Mouse (Mus musculus) left cerebral cortex, adult 18-20 months (tissue): ENCODE results near the gene Insyn1. TPM values are rescaled to one million over a fixed set of nuclear protein-coding genes. Genes with fewer than 3 reads are reported as not detected.

Experiments used
- DNase-seq, 2 experiments: peaks; one replicate each; pipeline ENCODE4 v3.0.0; 2021 to 2022; ENCODE audit warnings: low spot score in 2 of 2, mixed read lengths in 1 of 2
- total RNA-seq, 2 experiments: library from RNA; stranded (reverse); gene quantifications; 2 replicates each; pipeline ENCODE4 v1.2.3; 2021

The Insyn1 gene
- total RNA-seq, 2 experiments from 2014 or later, result 225 to 235 TPM

DNA sequence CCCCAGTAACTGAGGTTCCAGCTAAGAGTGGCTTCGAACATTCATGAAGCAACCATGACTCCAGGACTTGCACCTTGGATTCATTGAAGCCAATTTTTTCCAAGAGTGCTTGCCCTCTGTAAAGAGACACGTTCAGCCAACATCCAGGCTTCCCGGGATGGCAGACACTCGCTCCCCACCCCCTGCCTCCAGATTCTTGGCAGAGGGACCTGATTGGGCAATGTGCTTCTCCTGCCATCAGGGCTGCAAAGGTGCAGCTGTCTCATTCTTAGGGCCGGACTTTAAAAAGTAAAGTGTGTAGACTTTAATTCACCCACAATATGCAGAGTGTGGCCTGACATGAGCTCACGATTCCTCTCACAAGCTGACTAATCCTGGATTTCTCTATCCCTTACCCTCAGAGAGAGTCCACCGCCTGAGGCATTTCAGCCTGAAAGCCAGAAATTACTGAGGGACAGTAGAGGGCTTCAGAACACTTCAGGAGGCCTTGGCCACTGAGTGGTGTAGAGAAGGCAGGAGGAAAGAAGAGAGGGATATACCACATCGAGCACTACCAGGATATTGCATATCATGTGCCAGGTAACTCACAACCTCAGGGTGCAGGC lies 15.1 kb upstream of the Insyn1 start:
- DNase-seq, result no peak

DNA sequence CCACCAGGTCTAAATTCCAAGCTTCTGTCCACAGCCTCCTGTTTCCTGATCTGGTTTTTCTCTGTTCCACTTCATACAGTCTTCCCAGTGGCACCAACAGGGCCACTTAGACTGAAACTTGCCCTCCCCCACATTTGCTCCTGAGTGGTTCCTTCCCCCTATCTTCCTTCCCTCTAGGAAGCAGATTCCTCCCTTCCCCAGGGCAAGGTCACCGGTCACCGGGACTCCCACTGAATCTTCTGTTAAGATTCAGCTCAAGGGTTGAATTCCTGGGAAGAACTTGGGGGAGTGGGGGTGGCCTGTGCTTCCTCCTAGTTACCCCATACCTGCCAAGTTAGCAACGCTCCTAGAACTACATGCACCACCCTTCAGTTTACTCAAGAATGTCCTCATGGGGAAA lies 1.3 kb upstream of the Insyn1 start:
- no peak for DNase-seq

DNA sequence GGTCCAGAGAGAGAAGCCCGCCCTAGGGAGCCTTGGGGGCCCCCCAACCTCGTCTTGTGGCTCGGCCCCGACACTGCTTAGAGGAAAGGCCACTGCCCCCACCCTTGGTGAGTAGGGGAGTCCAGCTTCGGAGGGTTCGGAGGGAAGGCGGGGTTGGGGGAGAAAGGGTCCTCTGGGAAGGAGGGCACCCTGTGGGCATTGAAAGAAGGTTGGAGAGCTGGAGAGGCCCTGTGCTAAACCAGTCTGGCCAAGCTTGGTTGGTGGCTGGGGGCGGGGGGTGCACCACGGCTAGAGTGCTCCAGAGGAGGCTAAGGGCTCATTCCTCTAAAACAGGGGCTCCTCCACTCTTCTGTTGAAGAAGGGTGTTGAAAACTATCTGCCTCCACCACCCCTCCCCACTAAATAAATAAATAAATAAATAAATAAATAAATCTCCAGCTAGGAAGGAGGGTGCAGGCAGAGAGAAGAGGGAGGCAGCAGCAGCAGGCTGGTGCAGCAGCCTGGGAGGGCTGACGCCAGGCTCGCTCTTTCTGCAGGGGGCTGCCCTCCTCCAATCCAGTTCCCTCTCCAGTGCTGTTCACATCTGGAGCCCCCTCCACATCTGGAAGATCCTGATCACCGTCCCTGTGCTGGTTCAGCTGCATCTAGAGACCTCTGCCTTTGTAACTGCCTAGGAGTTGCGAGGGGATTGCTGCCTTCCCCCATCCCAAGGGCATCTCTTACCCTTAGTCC lies 896 bp downstream of the Insyn1 start:
- DNase-seq, result no peak

DNA sequence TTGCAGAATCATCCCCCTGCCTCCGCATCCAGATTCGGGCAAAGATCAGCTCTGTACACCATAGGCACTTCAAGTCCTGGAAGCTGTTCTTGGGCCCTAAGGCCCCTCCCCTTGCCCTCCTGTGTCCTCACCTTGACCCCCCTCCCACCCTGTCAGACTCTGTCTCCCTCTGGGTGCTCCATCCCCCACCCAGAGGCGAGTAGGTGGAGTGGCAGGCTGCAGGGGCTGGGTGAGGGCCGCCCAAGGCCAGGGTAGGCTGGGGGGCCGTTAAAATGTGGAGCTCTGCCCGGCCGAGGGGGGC lies 1.4 kb downstream of the Insyn1 start:
- DNase-seq, result no peak

DNA sequence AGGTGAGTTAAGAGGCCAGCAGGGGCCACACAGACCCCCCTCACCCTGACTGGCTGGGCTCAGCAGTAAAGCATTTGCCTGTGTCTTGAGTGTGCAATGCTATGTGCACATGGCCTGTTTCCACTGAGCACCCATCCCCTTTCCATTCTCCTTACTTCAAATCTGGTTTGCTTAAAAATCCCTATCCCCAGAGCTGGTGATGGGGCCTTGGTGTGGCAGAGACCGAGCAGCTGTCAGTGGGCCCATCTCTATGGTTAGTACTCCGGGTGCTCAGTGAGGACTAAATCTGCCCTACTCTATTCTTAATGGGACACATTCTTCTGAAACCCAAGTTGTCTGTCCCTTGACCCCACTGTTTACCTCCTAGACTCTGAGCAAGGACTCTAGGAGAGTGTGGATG lies 2.0 kb downstream of the Insyn1 start:
- DNase-seq, result no peak

DNA sequence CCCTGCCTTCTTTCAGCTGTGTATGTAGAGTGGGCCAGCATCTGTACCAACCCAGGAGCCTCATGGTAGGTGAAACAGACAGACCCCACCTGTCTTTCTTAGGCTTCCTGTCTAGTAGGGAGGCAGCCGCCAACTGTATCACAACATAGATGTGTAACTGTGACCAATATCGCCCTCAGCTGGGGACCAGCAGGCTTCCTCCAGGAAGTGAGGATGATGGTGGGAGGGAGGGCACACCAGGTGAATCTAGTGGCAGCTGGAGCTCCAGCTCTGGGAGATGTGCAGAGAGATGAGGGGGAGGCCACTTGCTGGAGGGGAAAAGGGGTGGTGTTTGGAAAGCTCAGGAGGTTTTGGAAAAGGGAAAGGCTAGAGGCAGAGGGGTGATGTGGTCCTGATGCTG lies 6.6 kb downstream of the Insyn1 start:
- no peak for DNase-seq

DNA sequence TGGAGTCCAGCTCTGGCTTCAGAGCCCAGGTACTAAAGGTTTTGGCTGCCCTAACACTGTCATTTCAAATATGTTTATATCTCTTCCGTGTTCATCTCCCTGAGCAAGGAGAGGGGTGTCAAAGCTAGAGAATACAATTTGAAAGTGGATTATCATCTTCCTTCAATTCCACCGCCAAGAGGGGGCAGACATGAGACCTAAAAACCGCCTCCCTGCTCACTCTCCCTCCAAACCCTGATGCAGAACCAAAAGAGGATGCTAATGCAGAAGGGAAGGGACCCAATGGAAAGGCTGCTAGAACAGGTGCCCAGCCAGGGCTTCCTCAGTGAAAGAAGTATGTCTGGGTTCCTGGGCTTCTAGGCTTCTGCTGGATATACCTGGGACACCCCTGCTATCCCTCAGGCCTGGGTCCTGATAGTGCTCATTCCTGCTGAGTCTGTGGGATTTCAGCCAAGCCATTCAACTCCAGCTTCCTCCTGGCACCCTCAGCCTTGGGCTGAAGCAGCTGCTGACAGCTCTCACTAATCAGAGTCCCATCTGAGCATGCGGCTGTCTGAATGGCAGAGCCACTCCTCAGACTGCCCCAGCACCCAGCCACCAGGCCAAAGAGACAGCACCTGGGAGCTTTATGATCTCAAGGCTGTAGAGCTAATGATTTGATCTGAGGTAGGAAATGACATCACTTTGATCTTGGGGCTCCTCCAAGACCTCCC lies 8.2 kb downstream of the Insyn1 start:
- peak in 1 of 2 experiments; percentile 30 for DNase-seq

DNA sequence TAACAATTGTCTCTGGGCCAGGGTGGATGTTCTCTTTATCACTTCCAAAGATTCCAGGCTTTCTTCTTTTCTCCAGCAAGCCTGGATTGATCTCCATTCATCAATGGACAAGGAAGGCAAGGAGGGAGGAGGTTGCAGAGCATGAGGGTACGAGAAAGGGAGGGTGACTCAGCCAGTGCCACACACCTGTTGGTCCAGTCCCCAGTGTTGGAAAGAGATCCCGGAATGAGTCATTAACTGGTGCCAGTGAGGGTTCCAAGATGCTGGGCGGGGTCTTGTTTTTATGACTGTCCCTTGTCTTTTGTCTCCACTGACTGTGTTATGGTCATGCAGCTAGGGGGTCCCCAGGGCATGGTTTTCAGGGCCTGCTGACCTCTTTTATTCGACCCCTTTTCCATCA lies 9.5 kb downstream of the Insyn1 start:
- DNase-seq, result peak in 1 of 2 experiments; percentile 30

DNA sequence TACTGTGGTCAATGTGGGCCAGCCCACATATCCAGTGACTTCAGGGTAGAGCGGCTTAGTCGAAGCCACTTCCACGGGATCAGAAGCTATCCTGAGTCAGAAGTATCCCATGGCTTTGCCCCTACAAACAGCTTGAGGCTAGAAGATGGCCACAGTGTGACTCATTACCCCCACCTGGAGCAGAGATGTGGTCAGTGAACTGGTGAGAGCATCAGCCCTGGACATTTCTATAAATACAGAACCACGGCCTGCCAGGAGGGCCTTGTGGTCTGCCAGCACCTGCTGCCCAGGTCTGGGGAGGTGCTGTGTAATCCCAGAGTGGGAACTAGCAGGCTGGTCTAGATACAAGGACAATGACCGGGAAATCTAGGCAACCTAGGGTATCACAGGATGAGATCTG lies 12.5 kb downstream of the Insyn1 start:
- DNase-seq, result no peak

DNA sequence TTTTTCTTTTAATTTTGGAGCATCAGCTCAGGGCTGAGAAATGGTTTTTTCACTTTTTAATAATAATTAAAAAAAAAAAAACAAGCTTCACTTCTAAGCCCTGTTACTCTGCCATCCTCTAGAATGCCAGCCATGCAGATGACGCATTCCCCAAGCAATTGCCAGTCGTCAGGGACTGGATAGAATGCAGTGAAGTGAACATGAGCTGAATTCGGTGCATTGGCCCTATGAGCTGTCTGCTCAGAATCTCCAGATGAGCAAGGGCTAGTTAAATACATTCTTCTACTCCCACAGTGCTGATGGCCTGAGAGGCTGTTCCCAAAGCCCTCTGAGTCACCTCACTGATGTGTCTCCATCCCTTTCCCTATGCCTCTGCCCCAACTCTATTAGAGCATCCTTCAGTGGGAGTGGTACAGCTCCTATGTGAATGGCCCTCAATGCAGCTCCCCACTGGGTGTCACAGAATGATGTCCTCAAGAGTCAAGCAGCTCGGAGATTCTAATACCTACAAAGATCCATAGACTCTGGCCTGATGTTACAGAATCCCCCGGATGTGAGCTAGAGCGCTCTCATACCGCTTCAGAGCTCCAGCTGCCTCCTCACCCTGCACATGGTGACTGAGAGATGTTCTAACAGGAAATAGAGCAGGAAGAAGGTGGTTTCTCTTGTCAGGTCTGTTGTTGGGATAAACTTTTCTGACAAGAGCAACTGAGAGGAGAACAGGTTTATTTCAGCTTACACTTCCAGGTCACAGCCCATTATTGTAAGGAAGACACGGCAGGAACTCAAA lies 19.0 kb downstream of the Insyn1 start:
- DNase-seq, result no peak

DNA sequence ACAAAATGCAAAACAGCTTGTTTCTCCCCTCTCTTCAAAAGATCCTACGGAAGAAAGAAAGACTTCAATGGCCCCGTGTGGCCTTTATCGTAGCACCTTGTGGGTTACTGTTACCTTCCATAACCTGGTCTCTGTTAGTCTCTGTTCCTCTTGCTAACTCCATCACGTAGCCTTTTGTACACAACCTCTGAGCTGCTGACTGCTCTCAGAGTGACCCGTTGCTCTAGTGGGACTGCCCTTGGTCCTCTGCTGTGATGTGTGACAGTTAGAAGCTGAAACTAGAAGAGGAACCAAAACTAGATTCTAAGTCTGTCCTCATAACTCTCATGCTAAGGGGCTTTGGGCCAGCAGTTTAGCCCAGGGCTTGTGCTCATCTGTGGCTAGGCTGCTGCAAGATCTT lies 22.0 kb downstream of the Insyn1 start:
- no peak for DNase-seq

DNA sequence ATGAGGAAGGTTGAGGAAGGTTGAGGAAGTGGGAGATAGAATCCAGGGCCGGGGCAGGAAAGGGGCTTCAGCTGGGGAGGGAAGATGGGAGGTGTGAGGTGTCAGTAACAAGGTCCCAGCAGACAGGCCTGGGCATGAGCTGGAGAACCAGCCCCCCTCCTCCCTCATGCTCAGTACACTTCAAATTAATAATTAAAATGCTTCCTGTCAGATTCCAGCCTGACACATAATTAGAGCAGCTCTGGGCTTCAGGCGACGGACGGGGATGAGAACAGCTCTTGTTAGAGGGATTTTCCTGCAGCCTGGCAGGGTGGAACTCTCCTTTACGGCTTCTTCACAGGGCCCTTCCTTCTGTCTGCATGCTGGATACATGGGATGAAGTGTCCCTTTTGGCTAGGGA lies 25.3 kb downstream of the Insyn1 start:
- DNase-seq, result no peak

DNA sequence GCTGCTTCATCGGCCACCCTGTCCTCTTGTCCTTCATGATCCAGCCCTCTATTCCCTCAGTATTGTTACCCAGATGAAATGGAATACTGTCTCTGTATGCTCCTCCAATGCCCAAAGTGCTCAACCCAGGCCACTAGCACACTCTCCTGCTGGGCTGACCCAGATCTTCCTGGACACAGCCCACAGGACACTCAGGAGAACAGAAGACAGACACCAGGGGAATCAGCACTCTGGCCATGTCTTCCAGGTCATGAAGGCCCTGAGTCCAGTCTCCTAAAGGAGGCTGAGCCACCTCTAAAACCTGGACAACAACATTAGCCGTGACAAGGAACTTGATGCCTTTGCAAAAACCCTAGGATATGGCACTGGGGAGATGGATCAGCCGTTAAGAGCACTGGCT lies 28.1 kb downstream of the Insyn1 start:
- DNase-seq, result no peak

DNA sequence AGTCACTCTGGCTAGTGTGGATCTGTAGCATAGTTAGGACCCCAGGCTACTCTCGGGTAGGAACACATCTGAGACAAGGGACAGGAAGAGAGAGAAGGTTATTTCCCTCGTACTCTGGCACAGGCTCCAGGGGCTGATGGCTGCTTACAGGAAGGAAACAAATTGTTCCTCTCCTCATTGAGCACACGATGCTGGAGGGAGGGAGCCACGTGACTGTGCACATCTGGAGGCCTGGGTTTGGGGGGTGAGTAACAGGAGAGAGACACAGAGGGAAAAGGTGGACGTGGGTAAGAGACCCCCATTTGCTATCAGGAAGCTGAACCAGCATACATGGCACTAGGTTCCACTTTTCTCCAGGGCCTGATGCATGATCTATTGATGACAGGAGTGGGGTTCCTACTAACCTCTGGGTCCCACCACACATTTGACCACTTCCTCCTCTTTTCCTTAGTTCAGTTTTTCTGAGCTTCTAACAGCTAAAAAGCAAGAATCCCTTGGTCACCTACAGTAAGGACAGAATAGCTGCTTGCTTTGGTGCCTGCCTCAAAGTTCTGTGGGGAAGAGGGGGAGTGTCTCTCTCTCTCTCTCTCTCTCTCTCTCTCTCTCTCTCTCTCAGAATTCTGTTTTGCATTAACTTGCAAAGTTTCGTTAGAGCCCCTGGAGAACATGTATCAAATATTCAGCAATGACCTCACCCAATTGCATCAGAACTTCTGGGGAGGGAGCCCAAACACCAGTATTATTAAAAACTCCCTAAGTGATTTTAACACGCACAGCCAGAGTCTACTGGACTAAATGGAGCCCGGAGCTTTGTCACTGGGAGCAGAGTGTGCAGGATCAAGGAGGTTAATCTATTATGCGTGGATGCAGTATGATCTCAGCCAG lies 29.7 kb downstream of the Insyn1 start:
- DNase-seq, result no peak

DNA sequence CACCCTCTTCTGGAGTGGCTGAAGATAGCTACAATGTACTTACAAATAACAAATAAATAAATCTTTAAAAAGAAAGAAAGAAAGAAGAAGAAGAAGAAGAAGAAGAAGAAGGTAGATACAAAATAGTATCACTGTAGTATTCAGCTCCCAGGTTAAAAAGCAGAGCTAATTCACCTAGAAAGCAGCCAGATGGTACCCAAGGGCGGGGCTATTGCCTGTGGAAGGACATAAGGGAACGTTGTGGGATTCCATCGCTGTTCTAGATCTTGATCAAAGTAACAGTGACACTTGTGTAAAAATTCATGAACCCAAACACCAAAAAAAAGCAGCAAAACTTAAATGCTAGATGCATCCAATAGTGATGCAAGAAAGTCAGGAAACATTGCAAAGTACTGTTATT lies 31.6 kb downstream of the Insyn1 start:
- DNase-seq, result no peak

DNA sequence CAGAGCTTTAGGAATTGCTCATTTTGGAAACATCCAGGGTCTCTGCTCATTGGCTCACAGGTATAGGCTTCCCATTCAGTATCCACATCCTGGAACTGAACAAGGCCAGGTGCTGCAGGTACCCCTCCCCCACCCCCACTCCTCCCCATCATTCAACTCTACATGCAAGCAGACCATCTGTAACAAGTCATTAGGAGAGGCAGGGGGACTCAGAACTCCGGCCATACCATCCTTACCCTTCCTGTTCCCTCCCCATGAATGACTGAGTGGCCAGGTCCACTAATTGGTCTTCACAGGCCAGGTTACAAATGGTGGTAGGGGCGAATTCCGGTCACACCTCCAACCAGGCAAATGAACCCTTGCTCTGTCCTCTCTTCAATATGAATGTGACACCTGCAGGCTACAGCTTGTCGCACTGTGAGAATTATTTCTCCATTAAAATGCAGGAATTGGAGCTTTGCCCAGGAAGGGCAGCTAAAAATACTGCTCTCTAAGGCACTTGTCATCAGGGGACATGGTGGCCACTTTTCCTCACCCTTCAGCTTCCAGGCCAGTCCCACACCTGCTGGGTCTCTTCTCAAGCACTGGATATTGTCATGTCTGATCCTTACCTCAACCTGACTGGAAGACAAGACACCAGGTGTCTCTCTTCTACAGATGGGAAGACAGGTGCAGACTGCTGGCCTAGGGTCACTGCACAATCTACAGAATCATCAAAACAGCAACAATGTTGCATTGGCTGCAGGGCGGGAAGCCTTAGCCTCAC lies 32.6 kb downstream of the Insyn1 start:
- no peak for DNase-seq

DNA sequence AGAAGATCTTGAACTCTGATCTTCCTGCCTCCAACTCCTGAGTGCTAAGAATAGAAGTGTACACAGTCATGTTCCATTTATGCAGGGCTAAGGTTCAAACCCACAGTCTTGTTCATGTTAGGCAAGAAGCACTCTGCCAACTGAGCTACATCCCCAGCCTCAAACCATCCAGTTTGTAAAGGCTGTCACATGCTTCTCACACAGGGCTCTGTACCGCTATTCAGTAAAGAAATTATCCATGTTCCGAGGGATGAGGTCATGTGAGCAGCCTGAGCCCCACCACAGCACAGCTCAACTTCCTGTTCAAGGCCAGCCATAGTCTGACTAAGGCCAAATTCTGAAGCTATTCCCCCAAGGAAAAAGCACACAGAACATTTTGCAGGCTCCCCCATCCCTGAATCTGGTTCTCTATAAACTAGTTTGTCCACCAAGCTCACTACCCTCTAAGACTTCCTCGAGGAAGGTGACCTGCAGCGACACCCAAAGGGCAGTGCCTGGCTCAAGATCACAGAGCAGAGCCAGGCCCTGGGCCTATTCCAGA lies 33.5 kb downstream of the Insyn1 start:
- no peak for DNase-seq

DNA sequence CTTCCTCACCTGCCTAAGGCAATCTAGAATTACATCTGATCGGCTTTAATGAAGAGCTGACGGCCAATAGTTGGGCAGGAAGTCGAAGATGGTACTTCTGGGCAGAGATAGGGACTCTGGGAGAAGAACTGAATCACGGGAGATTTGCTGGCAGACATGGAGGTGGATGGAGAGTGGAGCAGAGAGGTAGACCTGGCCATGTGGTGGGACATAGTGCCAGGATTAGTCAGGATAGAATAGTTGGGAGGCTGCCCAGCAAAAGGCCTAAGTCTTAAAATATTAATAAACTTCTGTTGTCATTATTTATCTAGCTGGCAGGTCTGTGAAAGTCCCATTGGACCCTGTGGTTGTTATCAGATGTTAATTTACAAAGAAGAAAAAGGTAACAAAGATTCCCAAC lies 36.7 kb downstream of the Insyn1 start:
- DNase-seq, result no peak

DNA sequence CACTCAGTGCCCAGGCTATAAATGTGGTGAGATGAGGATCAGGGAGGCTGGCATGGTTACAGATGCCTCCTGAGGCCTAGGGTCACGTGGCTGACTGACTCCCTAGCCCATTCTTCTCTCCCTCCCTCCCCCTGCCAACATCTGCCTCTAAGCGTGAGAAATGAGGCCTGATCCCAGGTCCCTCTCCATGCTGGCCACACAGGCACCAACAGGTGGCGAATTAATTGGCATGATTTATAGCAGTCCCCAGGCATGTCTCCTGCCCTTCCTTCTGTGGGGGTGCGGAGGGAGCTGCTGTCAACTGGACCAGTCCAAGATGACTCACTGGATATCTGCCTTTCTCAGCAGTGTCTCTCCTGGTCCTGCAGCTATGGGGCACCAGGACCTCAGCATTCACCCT lies 39.4 kb downstream of the Insyn1 start:
- DNase-seq, result no peak

DNA sequence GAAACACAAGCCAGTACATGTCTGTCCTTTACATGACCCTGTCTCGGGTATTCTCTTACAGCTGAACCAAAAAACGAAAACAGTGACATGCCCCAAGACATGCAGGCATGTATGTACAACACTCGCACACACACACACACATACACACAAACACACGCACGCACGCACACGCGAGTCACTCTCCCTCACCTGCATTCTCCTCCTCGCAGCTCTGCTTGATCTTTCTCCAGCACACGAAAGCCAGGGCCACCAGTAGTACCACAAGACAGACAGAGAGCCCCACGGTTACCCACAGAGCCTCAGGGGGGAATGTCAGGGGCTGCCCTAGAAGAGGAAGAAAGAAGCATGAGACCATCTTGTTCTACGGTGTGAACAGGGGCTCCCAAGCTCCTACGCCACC lies 42.0 kb downstream of the Insyn1 start:
- DNase-seq, result no peak
